Mouse (Mus musculus) hindbrain, embryonic 11.5 days (tissue): ENCODE measurements at regions not wholly inside any gene's neighbourhood (a gene's known extent, or its start where the extent isn't known, plus 50 kb on each side); places are given as distances from the start of the nearest gene placed in this dataset.

ENCODE experiments used
- ATAC-seq: fragments of 200-750 bp; cut with Nextera tagmentation; 2 replicates; pipeline ENCODE4 v1.8.0; 2017; ENCODE audit warnings: mild to moderate bottlenecking, moderate TSS enrichment, moderate library complexity; ENCODE audit not compliant: low FRiP score
- DNase-seq: peaks from one replicate; pipeline ENCODE4 v3.0.0-alpha.2; 2015; ENCODE audit warnings: low spot score
- H3K27ac ChIP-seq: fragments of 300-500 bp; sonication (generic); 2 replicates; pipeline ENCODE4 v1.5.1; 2014; ENCODE audit warnings: mild to moderate bottlenecking, low read depth, low read length
- H3K27me3 ChIP-seq: fragments of 300-500 bp; sonication (generic); 2 replicates; pipeline ENCODE4 v1.6.1; 2014; ENCODE audit warnings: mild to moderate bottlenecking, low read length, moderate library complexity, mixed read lengths; ENCODE audit not compliant: control insufficient read depth, insufficient read depth
- H3K36me3 ChIP-seq: fragments of 300-500 bp; sonication (generic); 2 replicates; pipeline ENCODE4 v1.6.1; 2014; ENCODE audit warnings: mild to moderate bottlenecking, low read length, moderate library complexity, mixed read lengths; ENCODE audit not compliant: control insufficient read depth, insufficient read depth
- H3K4me1 ChIP-seq: fragments of 300-500 bp; sonication (generic); replicated peaks from 2 replicates; pipeline ENCODE4 v1.6.1; 2014; ENCODE audit warnings: low read length, mixed read lengths; ENCODE audit not compliant: control insufficient read depth, insufficient read depth
- H3K4me2 ChIP-seq: fragments of 300-500 bp; sonication (generic); replicated peaks from 2 replicates; pipeline ENCODE4 v1.6.1; 2014; ENCODE audit warnings: mild to moderate bottlenecking, low read depth, low read length
- H3K4me3 ChIP-seq: fragments of 300-500 bp; sonication (generic); 2 replicates; pipeline ENCODE4 v1.5.1; 2014; ENCODE audit warnings: low read depth, low read length
- H3K9ac ChIP-seq: fragments of 300-500 bp; sonication (generic); 2 replicates; pipeline ENCODE4 v1.6.1; 2014; ENCODE audit warnings: low read depth, low read length
- H3K9me3 ChIP-seq: fragments of 300-500 bp; sonication (generic); 2 replicates; pipeline ENCODE4 v1.6.1; 2016; ENCODE audit warnings: low read length; ENCODE audit not compliant: control insufficient read depth
- WGBS: fragments of 180-500 bp; shearing (Covaris S2); extraction: QIAGEN DNeasy Blood & Tissue Kit; methylation state at CpG from one replicate; pipeline ENCODE4 v1.1.7; 2014; 5-methylcytosine and 5-hydroxymethylcytosine counted together

GRCm38 (mm10) chr1:128706167-128706566 lies 114.1 kb upstream of the Cxcr4 start:
- WGBS: 85% methylated on average over 2 of the region's 2 CpGs
- DNase-seq (no peak), ATAC-seq (no peak)
- no peak overlapping the region for H3K4me2 ChIP-seq
- no peaks in the 10 kb centered on the region for H3K4me1 ChIP-seq
- no peak overlapping the region for H3K9ac ChIP-seq
- no peaks in the 10 kb centered on the region for H3K27me3 ChIP-seq
- no peak overlapping the region for H3K27ac ChIP-seq
- H3K4me3 ChIP-seq: no peak overlapping the region
- no peaks in the 10 kb centered on the region for H3K36me3 ChIP-seq
- no peaks in the 10 kb centered on the region for H3K9me3 ChIP-seq

- WGBS: 66% methylated on average over 3 of the region's 3 CpGs
- DNase-seq (no peak), ATAC-seq (no peak)
- Histone ChIP-seq H3K9me3 (no peaks in the 10 kb centered on the region), H3K4me3 (no peak overlapping the region), H3K4me1 (no peaks in the 10 kb centered on the region), H3K36me3 (no peaks in the 10 kb centered on the region), H3K9ac (no peak overlapping the region), H3K4me2 (no peak overlapping the region), H3K27ac (no peak overlapping the region), H3K27me3 (no peaks in the 10 kb centered on the region)
Observed at GRCm38 (mm10) chr1:128705071-128705503, 113.0 kb upstream of the Cxcr4 start.

- Histone ChIP-seq H3K4me3 (no peak overlapping the region), H3K27ac (no peak overlapping the region), H3K36me3 (no peaks in the 10 kb centered on the region), H3K9ac (no peak overlapping the region), H3K4me1 (no peaks in the 10 kb centered on the region), H3K9me3 (no peaks in the 10 kb centered on the region), H3K27me3 (no peaks in the 10 kb centered on the region), H3K4me2 (no peak overlapping the region)
- DNase-seq (no peak), ATAC-seq (no peak)
- 60% methylated on average over 3 of the region's 3 CpGs for WGBS
Observed at GRCm38 (mm10) chr1:128701326-128701725, 109.2 kb upstream of the Cxcr4 start.

- Histone ChIP-seq H3K36me3 (no peaks in the 10 kb centered on the region), H3K4me1 (no peaks in the 10 kb centered on the region), H3K9me3 (no peaks in the 10 kb centered on the region), H3K27ac (no peak overlapping the region), H3K4me3 (no peak overlapping the region), H3K9ac (no peak overlapping the region), H3K4me2 (no peak overlapping the region), H3K27me3 (no peaks in the 10 kb centered on the region)
- DNase-seq (no peak), ATAC-seq (no peak)
- WGBS: 89% methylated on average over 4 of the region's 4 CpGs
Observed at GRCm38 (mm10) chr1:128697962-128698361, 105.9 kb upstream of the Cxcr4 start.

GRCm38 (mm10) chr1:128695936-128696335 lies 103.8 kb upstream of the Cxcr4 start:
- no peaks in the 10 kb centered on the region for H3K36me3 ChIP-seq
- 96% methylated on average over 2 of the region's 2 CpGs for WGBS

GRCm38 (mm10) chr1:128692799-128693198 lies 100.7 kb upstream of the Cxcr4 start:
- no peak overlapping the region for H3K27ac ChIP-seq
- H3K9me3 ChIP-seq: no peaks in the 10 kb centered on the region
- H3K4me2 ChIP-seq: no peak overlapping the region
- H3K4me3 ChIP-seq: no peak overlapping the region
- H3K4me1 ChIP-seq: no peaks in the 10 kb centered on the region
- H3K36me3 ChIP-seq: no peaks in the 10 kb centered on the region
- no peaks in the 10 kb centered on the region for H3K27me3 ChIP-seq
- no peak overlapping the region for H3K9ac ChIP-seq
- DNase-seq (no peak), ATAC-seq (no peak)

More at GRCm38 (mm10) chr1:128695936-128696335, 103.8 kb upstream of the Cxcr4 start:
- ATAC-seq: no peak
- Histone ChIP-seq H3K27ac (no peak overlapping the region), H3K4me2 (no peak overlapping the region), H3K4me1 (no peaks in the 10 kb centered on the region), H3K9me3 (no peaks in the 10 kb centered on the region), H3K4me3 (no peak overlapping the region), H3K27me3 (no peaks in the 10 kb centered on the region), H3K9ac (no peak overlapping the region)
- DNase-seq: no peak

GRCm38 (mm10) chr1:128692313-128692712 lies 100.2 kb upstream of the Cxcr4 start:
- ATAC-seq (no peak), DNase-seq (no peak)
- H3K27ac ChIP-seq: no peak overlapping the region
- H3K4me2 ChIP-seq: no peak overlapping the region
- H3K4me3 ChIP-seq: no peak overlapping the region
- 21% methylated on average over 8 of the region's 8 CpGs for WGBS
- no peaks in the 10 kb centered on the region for H3K27me3 ChIP-seq
- no peaks in the 10 kb centered on the region for H3K36me3 ChIP-seq
- no peaks in the 10 kb centered on the region for H3K9me3 ChIP-seq
- H3K4me1 ChIP-seq: peaks cover 2% of the 10 kb centered on the region
- H3K9ac ChIP-seq: no peak overlapping the region

GRCm38 (mm10) chr1:128687236-128687927 lies 95.3 kb upstream of the Cxcr4 start:
- 6% methylated on average over 9 of the region's 9 CpGs for WGBS
- peak overlapping the region; percentile 28; the same call in 1 of the 2 replicates for H3K9ac ChIP-seq
- H3K9me3 ChIP-seq: no peaks in the 10 kb centered on the region
- peak overlapping the region; percentile 79 for H3K27ac ChIP-seq
- H3K27me3 ChIP-seq: no peaks in the 10 kb centered on the region
- DNase-seq (peak; percentile 73), ATAC-seq (peak; percentile 88)
- no peaks in the 10 kb centered on the region for H3K36me3 ChIP-seq
- H3K4me1 ChIP-seq: peaks cover 11% of the 10 kb centered on the region
- no peak overlapping the region for H3K4me3 ChIP-seq
- peak overlapping the region; percentile 18 for H3K4me2 ChIP-seq

- Histone ChIP-seq H3K4me3 (no peak overlapping the region), H3K27me3 (no peaks in the 10 kb centered on the region), H3K4me1 (peaks cover 11% of the 10 kb centered on the region), H3K4me2 (no peak overlapping the region), H3K9ac (no peak overlapping the region), H3K36me3 (no peaks in the 10 kb centered on the region), H3K27ac (peak overlapping the region; percentile 60), H3K9me3 (no peaks in the 10 kb centered on the region)
- 37% methylated on average over 8 of the region's 8 CpGs for WGBS
- DNase-seq (peak; percentile 25), ATAC-seq (0 out of 2 replicates have a peak, but pooled peaks have one; percentile 26)
Observed at GRCm38 (mm10) chr1:128685467-128686137, 93.5 kb upstream of the Cxcr4 start.
